Mouse (Mus musculus): ENCODE measurements around the gene Lhfp. TPM values are rescaled to one million over a fixed set of nuclear protein-coding genes. Genes with fewer than 3 reads are reported as not detected.
A peak's percentile ranks its signal among the peaks of the same experiment; 100 is the strongest.

The Lhfp gene
- polyA plus RNA-seq, 1 experiment = 33.0 TPM

DNA sequence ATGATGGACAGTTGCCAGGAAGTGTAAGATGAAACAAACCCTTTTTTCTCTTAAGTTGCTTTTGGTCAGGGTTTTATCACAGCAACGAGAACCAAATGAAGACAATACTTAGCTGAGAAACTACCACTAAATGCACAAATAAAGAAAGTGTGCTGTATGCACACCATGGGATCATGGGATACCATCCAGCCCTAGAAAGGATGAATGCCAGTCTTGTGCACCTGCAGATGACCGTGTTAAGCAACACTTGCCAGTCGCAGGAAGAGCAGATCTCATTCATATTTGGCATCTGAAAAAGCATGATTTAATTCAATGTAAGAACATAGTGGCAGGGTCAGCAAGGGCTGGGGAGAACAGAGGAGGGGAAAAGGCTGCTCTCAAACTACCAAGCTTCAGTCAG lies 107.4 kb downstream of the Lhfp start:
- peaks cover 5% of the 10 kb centered on the region for H3K79me3 ChIP-seq (ENCODE audit: low read depth)
- no peak overlapping the region for H3K4me3 ChIP-seq (ENCODE audit: insufficient read depth, poor library complexity, severe bottlenecking)
- TF ChIP-seq MYOD1 (IDR thresholded peaks at IDR 0.05; ENCODE audit: control insufficient read depth, insufficient read length, low read depth) (no peak), CEBPB (IDR thresholded peaks at IDR 0.05; ENCODE audit: low read depth) (no peak), USF1 (IDR thresholded peaks at IDR 0.05; ENCODE audit: low read depth) (no peak), MYOG (IDR thresholded peaks at IDR 0.05; ENCODE audit: control insufficient read depth, extremely low read depth, insufficient read length) (no peak), FOSL1 (IDR thresholded peaks at IDR 0.05; ENCODE audit: insufficient read depth, low read length, poor library complexity, severe bottlenecking) (no peak), CTCF (IDR thresholded peaks at IDR 0.05; ENCODE audit: control insufficient read depth, insufficient read depth, insufficient read length) (no peak), MAX (IDR thresholded peaks at IDR 0.05) (no peak)

DNA sequence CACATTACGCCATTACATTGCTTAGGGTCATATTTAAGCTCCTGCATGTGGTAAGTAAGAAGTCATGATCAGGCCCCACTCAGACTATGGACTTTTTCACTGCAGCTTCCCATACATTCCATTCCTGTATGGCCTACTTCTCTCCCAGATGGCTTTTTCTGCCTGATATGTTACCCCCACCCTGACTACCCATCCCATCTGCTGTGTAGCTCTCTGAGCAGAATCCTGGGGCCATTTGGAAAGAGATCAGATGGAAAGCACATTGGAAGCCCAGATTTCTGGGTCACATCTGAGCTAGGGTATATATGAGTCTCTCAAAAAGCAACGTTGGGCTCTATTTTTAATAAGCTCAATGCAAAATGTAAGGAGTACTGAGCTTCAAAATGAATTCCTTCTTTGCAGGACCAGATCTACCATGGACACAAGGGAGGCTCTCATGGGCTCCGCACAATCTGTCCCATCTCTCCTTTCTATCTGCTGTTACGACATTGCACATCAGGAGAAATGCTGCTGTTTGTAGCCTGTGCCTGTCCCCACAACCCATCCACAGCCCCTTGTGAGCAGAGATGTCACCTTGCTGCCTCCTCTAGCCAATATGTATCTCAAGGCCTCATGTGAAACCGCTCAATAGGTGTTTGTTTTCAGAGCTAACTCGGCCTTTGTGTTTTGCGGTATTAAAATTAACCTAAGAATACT lies 108.4 kb downstream of the Lhfp start:
- TF ChIP-seq FOSL1 (IDR thresholded peaks at IDR 0.05; ENCODE audit: insufficient read depth, low read length, poor library complexity, severe bottlenecking) = no peak
- no peak for TF ChIP-seq MYOG (IDR thresholded peaks at IDR 0.05; ENCODE audit: control insufficient read depth, extremely low read depth, insufficient read length)
- no peak for TF ChIP-seq MYOD1 (IDR thresholded peaks at IDR 0.05; ENCODE audit: control insufficient read depth, insufficient read length, low read depth)
- TF ChIP-seq CTCF (IDR thresholded peaks at IDR 0.05; ENCODE audit: control insufficient read depth, insufficient read depth, insufficient read length) = no peak
- TF ChIP-seq CEBPB (IDR thresholded peaks at IDR 0.05; ENCODE audit: low read depth) = no peak
- no peak for TF ChIP-seq MAX (IDR thresholded peaks at IDR 0.05)
- TF ChIP-seq USF1 (IDR thresholded peaks at IDR 0.05; ENCODE audit: low read depth) = no peak
- H3ac ChIP-seq (ENCODE audit: control insufficient read depth, insufficient read length, low read depth) = no peak overlapping the region

More for the DNA sequence above, 107.4 kb downstream of the Lhfp start:
- Histone ChIP-seq H3K27me3 (ENCODE audit: control insufficient read depth, insufficient read depth, insufficient read length) (no peaks in the 10 kb centered on the region), H3K79me2 (ENCODE audit: control insufficient read depth, insufficient read depth) (peaks cover 19% of the 10 kb centered on the region), H3K36me3 (ENCODE audit: control insufficient read depth, insufficient read depth) (peaks cover 3% of the 10 kb centered on the region), H3ac (ENCODE audit: control insufficient read depth, insufficient read length, low read depth) (no peak overlapping the region)

DNA sequence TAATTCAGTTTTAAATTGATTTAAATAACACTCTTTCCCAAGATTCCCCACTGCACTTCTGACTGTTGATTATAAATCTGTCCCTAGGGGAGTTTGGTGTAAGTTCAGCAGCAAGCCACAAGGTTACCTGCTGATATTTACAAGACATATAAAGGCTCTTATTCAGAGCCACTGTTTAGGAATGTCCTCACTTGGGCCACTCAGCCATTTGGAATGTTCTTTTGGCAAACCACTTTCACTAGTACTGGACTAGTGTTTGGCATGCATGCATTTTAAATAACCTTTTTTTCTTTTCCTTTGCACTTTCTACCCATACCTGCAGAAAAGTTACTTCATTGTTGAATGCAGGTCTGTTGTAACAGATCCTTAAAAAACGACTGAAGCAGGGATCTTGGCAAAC lies 109.8 kb downstream of the Lhfp start:
- H3K79me2 ChIP-seq (ENCODE audit: control insufficient read depth, insufficient read depth) = peaks cover 7% of the 10 kb centered on the region
- H3K36me3 ChIP-seq (ENCODE audit: control insufficient read depth, insufficient read depth) = peaks cover 3% of the 10 kb centered on the region
- peaks cover 6% of the 10 kb centered on the region for H3K79me3 ChIP-seq (ENCODE audit: low read depth)
- no peaks in the 10 kb centered on the region for H3K27me3 ChIP-seq (ENCODE audit: control insufficient read depth, insufficient read depth, insufficient read length)
- H3K4me3 ChIP-seq (ENCODE audit: insufficient read depth, poor library complexity, severe bottlenecking) = no peak overlapping the region
- no peak for TF ChIP-seq MYOD1 (IDR thresholded peaks at IDR 0.05; ENCODE audit: control insufficient read depth, insufficient read length, low read depth)
- no peak for TF ChIP-seq CTCF (IDR thresholded peaks at IDR 0.05; ENCODE audit: control insufficient read depth, insufficient read depth, insufficient read length)
- TF ChIP-seq MYOG (IDR thresholded peaks at IDR 0.05; ENCODE audit: control insufficient read depth, extremely low read depth, insufficient read length) = no peak
- TF ChIP-seq FOSL1 (IDR thresholded peaks at IDR 0.05; ENCODE audit: insufficient read depth, low read length, poor library complexity, severe bottlenecking) = no peak
- no peak for TF ChIP-seq USF1 (IDR thresholded peaks at IDR 0.05; ENCODE audit: low read depth)
- no peak for TF ChIP-seq CEBPB (IDR thresholded peaks at IDR 0.05; ENCODE audit: low read depth)
- no peak for TF ChIP-seq MAX (IDR thresholded peaks at IDR 0.05)
- no peak overlapping the region for H3ac ChIP-seq (ENCODE audit: control insufficient read depth, insufficient read length, low read depth)

More for the DNA sequence above, 108.4 kb downstream of the Lhfp start:
- Histone ChIP-seq H3K4me3 (ENCODE audit: insufficient read depth, poor library complexity, severe bottlenecking) (no peak overlapping the region), H3K27me3 (ENCODE audit: control insufficient read depth, insufficient read depth, insufficient read length) (no peaks in the 10 kb centered on the region), H3K79me2 (ENCODE audit: control insufficient read depth, insufficient read depth) (peaks cover 17% of the 10 kb centered on the region), H3K79me3 (ENCODE audit: low read depth) (peaks cover 6% of the 10 kb centered on the region), H3K36me3 (ENCODE audit: control insufficient read depth, insufficient read depth) (peaks cover 3% of the 10 kb centered on the region)

DNA sequence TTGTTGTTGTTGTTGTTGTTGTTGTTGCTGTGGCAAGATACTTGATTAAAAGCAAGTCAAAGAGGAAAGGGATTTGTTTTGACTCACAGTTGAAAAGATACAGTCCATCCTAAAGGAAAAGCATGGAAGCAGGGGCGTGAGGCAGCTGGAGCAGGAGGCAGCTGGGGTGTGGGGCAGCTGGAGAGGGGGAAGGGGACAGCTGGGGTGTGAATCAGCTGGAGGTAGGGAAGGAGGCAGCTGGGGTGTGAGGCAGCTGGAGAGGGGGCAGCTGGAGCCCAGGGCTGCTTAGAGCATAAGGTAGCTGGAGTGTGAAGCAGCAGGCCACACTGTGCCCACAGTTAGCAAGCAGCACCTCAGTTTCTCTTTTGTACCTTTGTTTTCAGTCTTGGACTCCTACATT lies 110.3 kb downstream of the Lhfp start:
- Histone ChIP-seq H3K36me3 (ENCODE audit: control insufficient read depth, insufficient read depth) (peaks cover 3% of the 10 kb centered on the region), H3K79me2 (ENCODE audit: control insufficient read depth, insufficient read depth) (peaks cover 7% of the 10 kb centered on the region), H3K79me3 (ENCODE audit: low read depth) (peaks cover 6% of the 10 kb centered on the region), H3ac (ENCODE audit: control insufficient read depth, insufficient read length, low read depth) (no peak overlapping the region), H3K4me3 (ENCODE audit: insufficient read depth, poor library complexity, severe bottlenecking) (no peak overlapping the region), H3K27me3 (ENCODE audit: control insufficient read depth, insufficient read depth, insufficient read length) (no peaks in the 10 kb centered on the region)
- TF ChIP-seq MAX (IDR thresholded peaks at IDR 0.05) = no peak
- peak; percentile 80 for TF ChIP-seq MYOD1 (IDR thresholded peaks at IDR 0.05; ENCODE audit: control insufficient read depth, insufficient read length, low read depth)

DNA sequence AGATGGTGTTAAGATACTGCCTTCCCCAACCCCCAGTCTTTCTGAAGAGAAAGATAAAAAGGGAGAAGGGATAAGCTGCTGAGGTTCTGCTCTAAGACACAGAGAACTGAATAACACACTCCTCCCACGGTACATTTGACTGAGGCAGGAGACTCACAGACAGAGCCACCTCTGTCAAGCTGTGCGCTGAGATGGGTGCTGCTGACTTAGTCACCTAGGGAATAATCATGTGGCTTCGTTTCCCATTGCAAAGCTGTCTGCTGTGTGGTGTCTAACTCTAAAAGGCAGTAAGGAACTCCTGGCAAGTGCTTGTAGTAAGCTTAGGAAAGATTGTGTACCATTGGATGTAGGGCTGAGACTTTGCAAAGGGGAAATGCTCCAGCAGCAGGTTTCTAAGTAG lies 120.6 kb downstream of the Lhfp start:
- Histone ChIP-seq H3K36me3 (ENCODE audit: control insufficient read depth, insufficient read depth) (no peaks in the 10 kb centered on the region), H3K4me3 (ENCODE audit: insufficient read depth, poor library complexity, severe bottlenecking) (no peak overlapping the region), H3K79me3 (ENCODE audit: low read depth) (no peaks in the 10 kb centered on the region), H3K27me3 (ENCODE audit: control insufficient read depth, insufficient read depth, insufficient read length) (no peaks in the 10 kb centered on the region), H3K79me2 (ENCODE audit: control insufficient read depth, insufficient read depth) (peaks cover 6% of the 10 kb centered on the region), H3ac (ENCODE audit: control insufficient read depth, insufficient read length, low read depth) (no peak overlapping the region)
- no peak for TF ChIP-seq CTCF (IDR thresholded peaks at IDR 0.05; ENCODE audit: control insufficient read depth, insufficient read depth, insufficient read length)
- TF ChIP-seq FOSL1 (IDR thresholded peaks at IDR 0.05; ENCODE audit: insufficient read depth, low read length, poor library complexity, severe bottlenecking) = no peak
- TF ChIP-seq MYOD1 (IDR thresholded peaks at IDR 0.05; ENCODE audit: control insufficient read depth, insufficient read length, low read depth) = no peak
- TF ChIP-seq USF1 (IDR thresholded peaks at IDR 0.05; ENCODE audit: low read depth) = no peak
- no peak for TF ChIP-seq CEBPB (IDR thresholded peaks at IDR 0.05; ENCODE audit: low read depth)
- no peak for TF ChIP-seq MAX (IDR thresholded peaks at IDR 0.05)
- TF ChIP-seq MYOG (IDR thresholded peaks at IDR 0.05; ENCODE audit: control insufficient read depth, extremely low read depth, insufficient read length) = no peak

DNA sequence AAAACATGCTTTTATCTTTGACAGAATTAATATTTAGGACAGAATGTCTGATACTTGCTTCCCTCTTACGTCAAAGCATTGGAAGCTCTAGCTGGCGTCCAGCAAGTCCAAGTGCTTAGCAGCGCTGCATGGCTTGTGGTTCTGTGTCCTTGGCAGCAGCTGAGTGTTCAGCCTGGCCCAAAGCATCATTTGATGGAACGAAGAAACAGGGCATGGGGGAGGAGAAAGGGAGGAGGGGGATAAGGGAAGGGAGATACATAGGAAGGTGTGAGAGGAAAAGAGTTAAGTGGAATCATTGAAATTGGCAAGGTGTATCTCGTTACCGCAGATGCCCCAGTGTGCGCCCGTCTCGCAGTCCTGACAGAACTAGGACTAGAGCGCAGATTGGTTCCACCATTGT lies 124.0 kb downstream of the Lhfp start:
- Histone ChIP-seq H3K79me3 (ENCODE audit: low read depth) (peaks cover under 1% of the 10 kb centered on the region), H3K4me3 (ENCODE audit: insufficient read depth, poor library complexity, severe bottlenecking) (no peak overlapping the region), H3K36me3 (ENCODE audit: control insufficient read depth, insufficient read depth) (no peaks in the 10 kb centered on the region), H3K27me3 (ENCODE audit: control insufficient read depth, insufficient read depth, insufficient read length) (no peaks in the 10 kb centered on the region), H3ac (ENCODE audit: control insufficient read depth, insufficient read length, low read depth) (no peak overlapping the region), H3K79me2 (ENCODE audit: control insufficient read depth, insufficient read depth) (peaks cover 10% of the 10 kb centered on the region)
- TF ChIP-seq MYOG (IDR thresholded peaks at IDR 0.05; ENCODE audit: control insufficient read depth, extremely low read depth, insufficient read length) (no peak), CTCF (IDR thresholded peaks at IDR 0.05; ENCODE audit: control insufficient read depth, insufficient read depth, insufficient read length) (no peak), USF1 (IDR thresholded peaks at IDR 0.05; ENCODE audit: low read depth) (no peak), MYOD1 (IDR thresholded peaks at IDR 0.05; ENCODE audit: control insufficient read depth, insufficient read length, low read depth) (no peak), MAX (IDR thresholded peaks at IDR 0.05) (no peak), CEBPB (IDR thresholded peaks at IDR 0.05; ENCODE audit: low read depth) (no peak), FOSL1 (IDR thresholded peaks at IDR 0.05; ENCODE audit: insufficient read depth, low read length, poor library complexity, severe bottlenecking) (no peak)

Data from C2C12 (cell line).